Mouse (Mus musculus) embryonic fibroblast, embryonic 13.5 days (primary cell): ENCODE measurements around the gene Thap3.

Experiments used
- CTCF ChIP-seq: IDR thresholded peaks from 2 replicates; pipeline ENCODE4 v1.5.1; 2011; ENCODE audit warnings: mild to moderate bottlenecking, control low read depth, low read length, moderate library complexity, borderline replicate concordance; ENCODE audit not compliant: insufficient read depth
- POLR2A ChIP-seq: IDR thresholded peaks from 2 replicates; pipeline ENCODE4 v1.6.1; 2011; ENCODE audit warnings: low read depth, mild to moderate bottlenecking, control low read depth, low read length, moderate library complexity

DNA sequence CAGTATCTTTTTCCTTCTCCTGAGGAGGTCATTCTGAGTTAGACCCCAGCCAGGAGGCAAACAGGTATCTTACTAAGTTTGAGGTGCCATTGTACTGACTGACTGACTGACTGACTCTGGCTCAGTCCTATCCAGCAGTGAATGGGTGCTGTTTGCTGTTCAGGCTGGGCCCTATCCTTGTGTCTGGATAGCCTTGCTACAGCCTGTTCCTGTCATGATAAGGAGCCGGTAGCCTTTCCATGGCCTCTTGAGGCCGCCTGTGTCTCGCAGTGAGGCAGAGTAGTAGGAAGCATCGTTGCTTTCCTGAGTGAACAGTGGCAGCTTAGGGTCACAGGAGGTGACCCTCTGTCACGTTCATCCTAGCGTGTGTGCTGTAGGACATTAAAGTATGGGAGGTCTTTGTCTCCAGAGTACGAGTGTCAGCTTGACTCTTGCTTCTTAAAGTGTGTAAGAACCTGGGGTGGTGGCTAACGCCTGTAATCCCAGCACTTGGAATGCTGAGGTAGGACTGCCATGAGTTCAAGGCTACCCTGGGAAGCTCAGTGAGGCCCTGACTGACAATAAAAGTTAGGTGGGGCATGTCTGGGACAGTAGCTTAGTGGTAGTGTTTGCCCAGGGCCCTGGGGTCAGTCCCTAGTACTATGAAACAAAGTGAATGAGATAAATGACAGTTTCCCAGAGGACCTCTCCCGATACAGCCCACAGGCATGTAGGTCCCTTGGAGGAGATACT, 31.0 kb downstream of the Thap3 start:
- TF ChIP-seq CTCF: no peak
- TF ChIP-seq POLR2A: no peak
